Mouse (Mus musculus): ENCODE results near the gene Rhbdf1.

- TF ChIP-seq POLR2A (IDR thresholded peaks at IDR 0.05; ENCODE audit: borderline replicate concordance, low read depth, low read length) = no peak
- TF ChIP-seq CTCF (IDR thresholded peaks at IDR 0.05; ENCODE audit: low read depth, low read length) = no peak
These were observed 32.0 kb downstream of the Rhbdf1 start for GRCm38 (mm10) chr11:32190119-32190518.

Data from bone marrow macrophage, adult 2 months (primary cell).